Mouse (Mus musculus) megakaryocyte, embryonic 14.5 days (primary cell): ENCODE data around the gene Dtx3. TPM values are rescaled to one million over a fixed set of nuclear protein-coding genes. Genes with fewer than 3 reads are reported as not detected.
A peak's percentile ranks its signal among the peaks of the same experiment; 100 is the strongest.

ENCODE experiments used
- H3K27me3 ChIP-seq: replicated peaks from 2 replicates; pipeline ENCODE3; 2012; ENCODE audit warnings: inconsistent platforms
- H3K36me3 ChIP-seq: replicated peaks from 2 replicates; pipeline ENCODE3; 2012; ENCODE audit warnings: low read length, inconsistent platforms, mixed read lengths
- H3K4me1 ChIP-seq: 2 replicates; pipeline ENCODE4 v1.6.1; 2012; ENCODE audit warnings: inconsistent platforms
- H3K4me3 ChIP-seq: replicated peaks from 2 replicates; pipeline ENCODE3; 2012; ENCODE audit warnings: moderate library complexity, mild to moderate bottlenecking, inconsistent platforms
- H3K9me3 ChIP-seq: 2 replicates; pipeline ENCODE4 v1.6.1; 2012; ENCODE audit warnings: inconsistent platforms
- FLI1 ChIP-seq: IDR thresholded peaks from 2 replicates; pipeline ENCODE4 v1.6.1; 2012; ENCODE audit warnings: low read length, inconsistent platforms, mixed read lengths
- GATA1 ChIP-seq: IDR thresholded peaks from 3 replicates; pipeline ENCODE4 v1.6.1; 2012; ENCODE audit warnings: mixed read lengths, low read length, inconsistent platforms, borderline replicate concordance
- polyA plus RNA-seq: library from polyadenylated mRNA; stranded (reverse); fragments of >175 nt; gene quantifications from 2 replicates; pipeline ENCODE4 v1.2.3, GENCODE M21; 2012; ENCODE audit warnings: low replicate concordance; ENCODE audit not compliant: insufficient read depth

The Dtx3 gene
- polyA plus RNA-seq, 1 experiment: 51.0 TPM

DNA sequence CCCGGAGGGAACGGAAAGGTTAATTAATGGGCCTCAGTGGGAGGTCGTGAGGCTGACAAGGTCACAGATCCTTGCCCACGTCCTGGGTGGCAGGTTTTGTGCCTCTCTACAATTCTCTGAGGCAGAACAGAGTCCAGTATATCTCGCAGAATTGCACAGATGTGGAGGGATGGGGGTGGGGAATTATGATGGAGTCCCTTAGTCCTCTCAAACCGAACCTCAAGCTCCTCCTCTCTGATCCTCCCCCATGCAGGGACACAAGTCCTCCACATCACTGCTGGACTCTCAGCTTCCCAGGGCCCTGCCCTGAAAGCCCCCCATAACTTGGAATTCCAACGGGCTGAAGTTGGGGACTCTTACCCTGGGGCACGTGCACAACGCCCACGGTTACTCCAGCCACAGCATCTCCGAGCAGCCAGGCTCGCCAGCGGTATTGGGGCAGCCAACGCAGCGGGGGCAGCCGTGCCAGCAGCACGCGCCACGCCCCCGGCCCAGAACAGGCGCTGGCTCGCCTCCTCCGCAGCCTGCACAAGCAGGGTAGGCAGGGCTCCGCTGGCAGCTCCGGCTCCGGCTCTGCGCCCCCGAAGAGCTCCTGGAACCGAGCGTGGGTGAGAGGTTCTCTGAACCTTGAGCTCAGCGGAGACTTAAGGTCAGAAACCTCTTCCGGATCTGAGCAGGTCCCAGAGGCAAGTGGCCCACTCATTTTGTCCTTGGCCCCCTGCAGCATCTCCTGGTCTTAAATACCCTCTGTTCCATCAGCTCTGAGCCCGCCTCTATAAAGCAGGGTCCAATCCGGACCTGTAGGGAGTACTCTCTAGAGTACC is 15.4 kb downstream of the Dtx3 start, which contains the start of gene Slc26a10:
Gene Slc26a10 (minus strand): TSS at position 775 of the 824 bp plus-strand sequence.
- H3K36me3 ChIP-seq: no peaks in the 10 kb centered on the region
- peak within 1 kb of the TSS; percentile 80 for H3K4me3 ChIP-seq
- H3K9me3 ChIP-seq: no peaks in the 10 kb centered on the region
- TF ChIP-seq GATA1 (no peak), FLI1 (no peak)
- H3K4me1 ChIP-seq: peaks cover 67% of the 10 kb centered on the region
- H3K27me3 ChIP-seq: peaks cover 93% of the 10 kb centered on the region

DNA sequence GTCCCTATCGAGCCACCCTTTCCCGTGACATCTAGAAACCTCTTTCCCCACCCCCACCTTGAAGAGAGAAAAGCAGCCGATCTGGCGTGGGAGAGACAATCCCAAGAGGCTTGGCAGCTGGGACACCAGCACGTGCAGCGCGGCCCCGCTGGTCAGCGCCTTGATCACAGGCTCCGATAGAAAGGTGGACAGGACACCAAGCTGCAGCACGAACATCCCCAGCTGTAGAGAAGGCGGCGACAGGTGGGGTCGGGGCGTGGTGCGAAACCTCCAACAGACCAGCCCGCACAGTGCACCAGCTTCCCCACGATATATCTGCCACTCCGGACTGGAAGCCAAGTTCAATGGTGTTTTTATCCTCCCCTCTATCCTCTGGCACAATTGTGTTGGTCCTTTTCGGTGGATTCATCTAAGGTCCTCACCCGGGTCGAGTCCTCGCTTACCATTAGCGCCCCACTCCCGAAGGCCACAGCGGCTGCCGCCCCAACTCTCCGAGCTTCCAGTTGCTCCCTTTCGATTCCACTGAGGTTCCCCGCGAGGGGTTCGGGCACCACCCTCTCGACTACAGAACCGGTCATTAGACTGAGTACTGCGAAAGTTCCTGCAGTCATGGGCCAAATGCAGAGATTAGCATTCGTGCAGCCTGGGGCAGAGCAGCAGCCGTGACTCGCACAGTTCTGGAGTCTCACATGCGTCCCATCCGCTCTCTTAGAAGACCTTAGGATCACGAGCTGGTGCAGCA is 17.1 kb downstream of the Dtx3 start:
- Histone ChIP-seq H3K4me3 (peak overlapping the region; percentile 92), H3K36me3 (peaks cover 6% of the 10 kb centered on the region), H3K4me1 (peaks cover 60% of the 10 kb centered on the region), H3K9me3 (no peaks in the 10 kb centered on the region), H3K27me3 (peaks cover 86% of the 10 kb centered on the region)
- TF ChIP-seq FLI1 (no peak), GATA1 (no peak)

DNA sequence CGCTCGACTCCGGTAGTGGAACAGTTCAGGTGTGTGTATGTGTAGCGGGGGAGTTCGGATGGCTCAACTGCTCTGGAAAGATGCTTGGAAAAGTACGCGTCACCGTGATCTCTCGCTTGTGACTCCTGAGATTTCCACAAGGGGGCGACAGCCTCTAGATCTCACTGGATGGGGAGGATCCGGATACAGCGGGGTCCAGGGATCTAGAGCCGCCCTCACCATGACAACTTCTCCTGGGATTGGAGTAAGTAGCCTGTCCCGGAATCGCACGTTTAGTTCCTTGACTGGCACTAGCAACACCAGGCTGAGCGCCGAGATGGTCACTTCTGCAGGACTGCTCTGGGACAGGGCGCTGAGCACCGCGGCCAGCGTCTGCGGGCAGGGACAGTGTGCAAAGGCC is 17.8 kb downstream of the Dtx3 start:
- Histone ChIP-seq H3K4me1 (peaks cover 56% of the 10 kb centered on the region), H3K27me3 (peaks cover 81% of the 10 kb centered on the region), H3K4me3 (peak overlapping the region; percentile 92)

DNA sequence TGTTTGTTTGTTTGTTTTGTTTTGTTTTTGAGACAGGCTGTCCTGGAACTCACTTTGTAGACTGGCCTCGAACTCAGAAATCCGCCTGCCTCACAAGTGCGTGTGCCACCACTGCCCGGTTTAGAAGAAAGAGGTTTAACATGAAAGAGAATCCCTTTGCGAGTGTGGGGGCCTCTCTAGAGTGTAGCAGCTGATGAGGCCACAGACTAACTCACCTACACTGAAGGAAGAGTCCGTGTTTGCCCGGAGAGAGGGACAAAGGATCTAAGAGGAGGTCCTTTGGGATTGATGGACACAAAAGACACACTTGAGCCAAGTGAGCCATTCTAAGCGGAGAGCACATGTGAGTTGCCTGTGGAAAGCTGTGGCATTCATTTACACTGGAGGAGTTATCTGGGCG is 18.3 kb downstream of the Dtx3 start:
- peaks cover 56% of the 10 kb centered on the region for H3K4me1 ChIP-seq

More for the DNA sequence above, 17.8 kb downstream of the Dtx3 start:
- no peak for TF ChIP-seq FLI1
- TF ChIP-seq GATA1: no peak
- H3K36me3 ChIP-seq: peaks cover 13% of the 10 kb centered on the region
- H3K9me3 ChIP-seq: no peaks in the 10 kb centered on the region

DNA sequence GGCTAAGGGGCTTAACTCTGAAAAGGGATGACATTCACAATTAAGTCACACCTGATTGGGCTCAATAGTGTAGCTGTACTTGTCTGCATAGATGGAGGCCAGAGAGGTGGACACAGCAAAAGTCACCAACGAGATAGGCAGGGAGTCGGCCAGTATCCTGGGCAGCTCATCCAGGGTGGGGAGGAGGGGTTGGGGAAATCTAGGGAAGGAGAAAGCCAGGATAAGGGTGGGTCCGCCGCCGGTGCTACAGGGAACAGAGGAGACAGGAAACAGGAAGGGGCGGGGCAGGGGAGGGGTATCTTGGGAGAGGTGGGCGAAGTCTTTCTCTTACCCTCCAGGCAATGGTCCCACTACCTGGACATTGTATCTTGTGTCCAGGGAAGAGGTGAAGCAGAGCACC is 18.8 kb downstream of the Dtx3 start:
- H3K9me3 ChIP-seq: no peaks in the 10 kb centered on the region
- H3K4me3 ChIP-seq: peak overlapping the region; percentile 81
- peaks cover 56% of the 10 kb centered on the region for H3K4me1 ChIP-seq
- H3K27me3 ChIP-seq: peaks cover 71% of the 10 kb centered on the region
- H3K36me3 ChIP-seq: peaks cover 20% of the 10 kb centered on the region
- TF ChIP-seq GATA1 (no peak), FLI1 (no peak)

More for the DNA sequence above, 18.3 kb downstream of the Dtx3 start:
- H3K4me3 ChIP-seq: peak overlapping the region; percentile 92
- peaks cover 76% of the 10 kb centered on the region for H3K27me3 ChIP-seq
- H3K36me3 ChIP-seq: peaks cover 16% of the 10 kb centered on the region
- TF ChIP-seq FLI1 (no peak), GATA1 (no peak)
- H3K9me3 ChIP-seq: no peaks in the 10 kb centered on the region

DNA sequence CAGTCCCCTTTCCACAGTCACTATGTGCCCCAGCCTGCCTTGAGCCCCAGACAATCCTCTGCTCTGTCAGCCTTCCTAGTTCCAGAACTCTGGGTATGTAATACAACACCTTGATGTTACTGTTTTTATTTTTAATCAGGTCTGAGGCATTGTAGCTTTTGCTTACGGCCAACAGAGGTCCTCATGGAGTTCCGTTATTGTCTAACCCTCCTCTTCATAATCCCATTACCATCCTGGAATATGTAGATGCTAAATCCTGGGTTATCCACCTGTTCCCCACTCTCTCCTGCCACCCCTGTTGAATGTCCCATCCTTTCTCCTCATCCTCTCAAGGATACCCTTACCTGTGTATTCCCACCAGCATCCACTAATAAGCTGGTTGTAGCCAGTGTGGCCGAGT is 19.3 kb downstream of the Dtx3 start:
- Histone ChIP-seq H3K36me3 (peaks cover 26% of the 10 kb centered on the region), H3K4me3 (no peak overlapping the region), H3K27me3 (peaks cover 67% of the 10 kb centered on the region), H3K4me1 (peaks cover 55% of the 10 kb centered on the region), H3K9me3 (no peaks in the 10 kb centered on the region)
- TF ChIP-seq GATA1: no peak
- TF ChIP-seq FLI1: no peak

DNA sequence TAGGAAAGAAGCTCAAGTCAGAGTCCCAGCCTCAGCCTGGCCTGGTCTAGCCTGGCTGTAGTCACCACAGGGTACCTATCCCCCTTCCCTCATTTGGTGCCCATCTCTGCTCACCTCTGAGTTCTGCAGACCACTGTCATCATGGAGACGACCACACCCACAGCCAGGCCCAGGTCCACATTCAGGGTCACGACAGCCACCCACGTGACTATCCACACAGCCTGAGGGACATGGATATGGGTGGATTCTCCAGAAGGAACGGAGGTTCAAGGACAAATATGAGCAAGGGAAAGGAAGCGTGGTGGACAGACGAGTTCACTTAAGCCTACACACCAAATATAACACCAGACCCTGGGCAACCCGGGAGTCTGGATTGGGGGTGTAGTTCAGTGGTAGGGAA is 21.4 kb downstream of the Dtx3 start:
- H3K4me1 ChIP-seq: peaks cover 48% of the 10 kb centered on the region
- H3K27me3 ChIP-seq: peaks cover 46% of the 10 kb centered on the region
- no peak for TF ChIP-seq GATA1
- H3K9me3 ChIP-seq: no peaks in the 10 kb centered on the region
- H3K36me3 ChIP-seq: peaks cover 44% of the 10 kb centered on the region
- H3K4me3 ChIP-seq: no peak overlapping the region

DNA sequence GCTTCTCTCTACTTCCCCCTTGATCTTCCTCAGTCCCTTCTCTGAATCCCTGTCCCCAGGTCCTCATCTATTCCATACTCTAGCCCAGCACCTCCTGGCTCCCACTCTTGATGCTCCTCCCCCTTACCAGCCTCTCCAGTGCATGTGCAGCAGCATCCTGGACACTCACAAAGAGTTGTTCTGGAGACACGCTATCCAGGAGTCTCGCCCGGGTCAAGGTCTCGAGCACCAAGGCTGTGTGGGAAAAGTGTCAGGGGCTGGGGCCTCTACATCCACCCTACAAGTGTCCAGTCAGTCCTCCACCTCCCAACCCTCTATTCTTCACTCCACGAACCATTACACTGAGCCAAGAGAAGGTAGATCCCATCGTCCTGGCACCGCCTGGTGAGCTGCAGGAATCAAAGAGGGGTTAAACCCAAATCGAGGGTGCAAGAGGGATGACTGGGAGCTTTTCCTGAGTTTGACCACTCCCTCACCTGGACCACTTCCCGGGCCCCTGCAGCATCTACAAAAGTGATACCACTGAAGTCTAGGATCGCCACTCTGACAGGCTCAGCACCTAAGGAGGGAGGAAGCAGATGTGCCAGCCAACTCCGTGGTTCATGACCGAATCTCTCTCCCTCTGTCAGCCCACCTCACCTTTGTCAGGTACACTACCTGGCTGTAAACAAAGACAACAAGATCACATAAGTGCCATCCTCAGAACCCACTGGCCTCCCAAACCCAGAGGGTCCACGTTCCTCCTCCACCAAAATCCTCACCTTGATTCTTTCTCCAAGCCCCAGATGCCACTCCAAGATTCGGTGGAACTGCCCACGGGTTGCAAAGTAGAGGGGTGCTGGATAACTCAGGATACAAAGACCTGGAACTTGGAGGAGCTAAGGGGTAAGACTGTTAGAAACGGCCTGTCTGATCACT is 22.1 kb downstream of the Dtx3 start:
- Histone ChIP-seq H3K4me1 (peaks cover 41% of the 10 kb centered on the region), H3K4me3 (no peak overlapping the region), H3K36me3 (peaks cover 49% of the 10 kb centered on the region), H3K9me3 (no peaks in the 10 kb centered on the region), H3K27me3 (peaks cover 38% of the 10 kb centered on the region)
- TF ChIP-seq FLI1 (no peak), GATA1 (no peak)

DNA sequence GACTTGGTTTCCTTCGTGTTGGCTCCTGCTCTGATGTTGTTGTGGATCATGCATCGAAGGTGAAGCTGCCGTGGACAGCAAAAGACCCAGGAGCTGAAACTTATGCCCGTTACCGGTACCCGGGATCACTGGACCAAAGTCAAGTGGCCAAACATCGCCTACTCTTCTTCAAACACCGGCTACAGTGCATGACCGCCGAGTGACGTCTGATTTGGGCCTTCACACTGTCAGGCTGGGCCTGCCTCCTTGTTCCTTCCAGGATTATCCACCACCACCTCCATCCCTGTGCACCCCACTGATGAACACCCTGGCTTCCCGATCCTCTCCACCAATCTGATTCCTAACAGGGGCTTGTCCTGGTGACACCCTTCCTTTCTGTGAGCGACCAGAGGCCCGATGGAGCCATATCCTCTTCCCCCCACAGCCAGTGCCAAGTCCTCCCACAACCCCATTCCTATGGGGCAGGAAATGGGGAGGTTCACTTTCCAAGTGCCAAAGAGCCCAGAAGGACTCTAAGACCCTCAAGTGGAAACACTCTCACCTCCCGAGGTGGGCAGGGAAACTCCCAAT is 23.8 kb downstream of the Dtx3 start:
- Histone ChIP-seq H3K9me3 (no peaks in the 10 kb centered on the region), H3K36me3 (peaks cover 63% of the 10 kb centered on the region), H3K4me1 (peaks cover 38% of the 10 kb centered on the region), H3K27me3 (peaks cover 25% of the 10 kb centered on the region), H3K4me3 (no peak overlapping the region)
- TF ChIP-seq GATA1: no peak
- TF ChIP-seq FLI1: no peak
